Mouse (Mus musculus) gastrocnemius, postnatal 36 days (tissue): ENCODE data around the gene Ppp2r5e. TPM values are rescaled to one million over a fixed set of nuclear protein-coding genes. Genes with fewer than 3 reads are reported as not detected.
"Not testable (repeated sequence)": the region's sequence is repeated elsewhere in the genome, so short reads cannot be mapped to it uniquely, and the experiment has no call there.

Experiments used
- DNase-seq, 2 experiments: peaks; one replicate each; pipeline ENCODE4 v3.0.0; 2022
- intact Hi-C: fragments of 180-260 bp; cut with DNase I; formaldehyde crosslinking; loops from one replicate; pipeline ENCODE4 v1.15.1; 2025
- total RNA-seq, 2 experiments: library from RNA; stranded (reverse); gene quantifications; 2 replicates each; pipeline ENCODE4 v1.2.3; 2021

Ppp2r5e gene
- total RNA-seq, 2 experiments from 2014 or later, result 25.7 to 29.8 TPM

GRCm38 (mm10) chr12:75495636-75496035 is 100.4 kb downstream of the Ppp2r5e start:
- intact Hi-C loops, result loop anchor here (5.0 kb wide), 1 partner anchor 102 kb away; the partner anchor contains the start of gene Ppp2r5e
- no peak for DNase-seq

- DNase-seq, result no peak
- intact Hi-C loops, result loop anchor here (5.0 kb wide), 1 partner anchor 103 kb away; the partner anchor contains the start of gene Ppp2r5e
Measured at GRCm38 (mm10) chr12:75494643-75495042, 101.4 kb downstream of the Ppp2r5e start.

- intact Hi-C loops, result no loop called here
- DNase-seq, result no peak
Measured at GRCm38 (mm10) chr12:75492549-75493327, 103.3 kb downstream of the Ppp2r5e start.

DNA sequence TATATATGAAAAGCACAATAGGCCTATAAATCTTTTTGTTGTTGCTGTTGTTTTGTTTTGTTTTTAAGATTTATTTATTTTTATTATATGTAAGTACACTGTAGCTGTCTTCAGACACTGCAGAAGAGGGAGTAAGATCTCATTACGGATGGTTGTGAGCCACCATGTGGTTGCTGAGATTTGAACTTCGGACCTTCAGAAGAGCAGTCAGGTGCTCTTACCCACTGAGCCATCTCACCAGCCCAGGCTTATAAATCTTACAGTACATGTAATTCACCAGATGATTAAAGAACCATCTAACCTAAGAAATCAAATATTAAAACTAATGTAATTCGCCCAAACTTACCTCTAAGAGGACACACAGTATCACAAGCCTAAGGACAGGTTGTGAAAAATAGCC is 103.9 kb downstream of the Ppp2r5e start:
- intact Hi-C loops, DNase-seq: not testable (repeated sequence)

- DNase-seq, result no peak
- intact Hi-C loops, result no loop called here
Measured at GRCm38 (mm10) chr12:75487500-75487899, 108.5 kb downstream of the Ppp2r5e start.

DNA sequence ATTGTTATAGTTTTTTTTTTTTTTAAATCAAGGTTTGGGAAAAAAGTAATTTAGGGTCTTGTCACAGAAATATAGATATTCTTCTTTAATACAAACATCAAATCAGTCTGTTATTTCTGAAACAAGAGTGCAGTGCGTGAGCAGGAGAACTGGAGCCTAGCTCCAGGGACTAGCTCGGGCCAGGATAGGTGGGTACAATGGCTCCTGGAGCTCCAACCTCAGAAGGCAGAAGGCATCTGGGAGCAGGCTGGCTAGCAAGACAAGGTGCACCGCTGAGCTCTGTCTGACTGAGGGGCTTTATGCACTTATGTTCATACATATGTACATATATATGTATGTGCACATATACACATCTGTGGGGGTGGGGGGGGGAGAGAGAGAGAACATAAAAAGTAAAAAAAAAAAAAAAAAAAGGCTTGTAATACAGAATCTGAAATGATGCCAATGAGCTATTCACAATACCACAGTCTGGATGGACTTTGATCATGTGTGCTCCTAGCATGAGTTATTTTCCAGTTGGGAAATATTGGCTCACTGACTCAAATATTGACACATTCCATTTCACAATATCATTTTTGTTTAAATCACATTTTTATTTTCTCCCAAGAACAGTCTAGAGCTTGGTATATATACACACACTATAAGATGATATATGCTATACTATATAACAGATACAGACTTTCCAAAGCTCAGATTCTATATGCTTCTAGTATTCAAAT is 109.3 kb downstream of the Ppp2r5e start:
- intact Hi-C loops, result no loop called here

GRCm38 (mm10) chr12:75482781-75483180 is 113.3 kb downstream of the Ppp2r5e start:
- no peak for DNase-seq
- intact Hi-C loops, result no loop called here

More for the DNA sequence above, 109.3 kb downstream of the Ppp2r5e start:
- no peak for DNase-seq

GRCm38 (mm10) chr12:75482015-75482414 is 114.0 kb downstream of the Ppp2r5e start:
- intact Hi-C loops, result no loop called here
- no peak for DNase-seq

DNA sequence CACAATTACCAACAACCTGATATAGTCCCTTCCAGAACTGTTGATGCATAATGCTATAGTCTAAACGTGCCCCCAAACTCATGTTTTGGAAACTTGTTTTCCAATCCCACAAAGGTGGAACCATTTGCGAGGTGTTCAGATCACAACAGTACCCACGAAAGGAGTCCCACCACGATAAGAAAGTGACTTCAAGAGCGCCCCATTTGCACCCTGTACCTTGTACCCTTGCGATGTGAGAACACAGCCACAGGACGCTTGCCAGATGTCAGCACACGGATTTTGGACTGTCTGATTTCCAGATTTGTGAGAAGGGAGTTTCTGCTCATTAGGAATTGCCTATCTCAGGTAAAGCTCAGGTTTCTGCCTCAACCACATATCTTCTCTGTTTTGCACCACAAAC is 116.0 kb downstream of the Ppp2r5e start:
- DNase-seq, result no peak
- intact Hi-C loops, result no loop called here

GRCm38 (mm10) chr12:75479375-75479898 is 116.6 kb downstream of the Ppp2r5e start:
- intact Hi-C loops, result no loop called here
- DNase-seq, result no peak

GRCm38 (mm10) chr12:75478596-75478995 is 117.4 kb downstream of the Ppp2r5e start:
- intact Hi-C loops, result no loop called here

GRCm38 (mm10) chr12:75478117-75478516 is 117.9 kb downstream of the Ppp2r5e start:
- DNase-seq, result no peak
- intact Hi-C loops, result no loop called here

More at GRCm38 (mm10) chr12:75478596-75478995, 117.4 kb downstream of the Ppp2r5e start:
- DNase-seq, result no peak

DNA sequence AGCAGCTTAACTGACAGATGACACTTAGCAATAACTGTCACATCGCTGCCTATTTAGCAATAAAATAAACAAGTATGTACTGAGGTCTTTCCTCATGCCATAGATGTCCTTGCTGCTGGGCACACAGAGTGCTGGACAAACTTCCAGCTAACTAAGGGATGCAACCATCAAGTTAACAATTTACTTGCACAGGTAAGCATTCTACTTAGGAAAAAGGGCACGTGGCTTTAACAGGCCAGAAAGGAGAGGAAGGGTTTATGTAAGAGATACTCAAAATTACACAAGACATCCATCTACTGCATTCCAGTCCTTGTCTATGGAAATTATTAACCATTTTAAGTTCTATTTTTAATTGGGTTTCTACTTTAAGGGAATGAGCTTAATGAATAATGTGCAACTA is 123.0 kb downstream of the Ppp2r5e start:
- DNase-seq, result no peak
- intact Hi-C loops, result no loop called here

GRCm38 (mm10) chr12:75472107-75472506 is 123.9 kb downstream of the Ppp2r5e start:
- no peak for DNase-seq
- intact Hi-C loops, result no loop called here

DNA sequence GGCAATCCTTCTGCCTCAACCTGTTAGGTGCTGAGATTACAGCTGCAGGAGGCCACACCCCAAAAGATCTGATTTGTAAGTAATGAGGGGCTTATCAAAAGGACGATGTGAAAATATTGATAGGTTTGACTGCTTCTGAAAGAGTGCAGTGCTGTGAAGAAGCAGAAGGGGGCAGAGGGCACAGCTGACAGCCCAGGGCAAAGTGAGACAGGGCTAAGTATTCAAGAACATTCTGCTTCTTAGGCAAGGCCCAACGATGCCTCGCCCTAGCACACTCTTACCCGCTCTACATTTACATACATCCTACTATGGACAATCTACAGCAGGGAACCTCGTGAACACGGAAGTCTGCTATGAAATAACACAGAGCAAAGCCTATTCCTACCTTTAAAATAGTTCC is 128.2 kb downstream of the Ppp2r5e start:
- intact Hi-C loops, result loop anchor here (5.0 kb wide), 3 partner anchors 104 to 304 kb away; partner anchors contain the start of gene Ppp2r5e
- DNase-seq, result no peak

- intact Hi-C loops, result loop anchor here (5.0 kb wide), 3 partner anchors 105 to 305 kb away; partner anchors contain the start of gene Ppp2r5e
- DNase-seq, result no peak
Measured at GRCm38 (mm10) chr12:75467127-75467526, 128.9 kb downstream of the Ppp2r5e start.

DNA sequence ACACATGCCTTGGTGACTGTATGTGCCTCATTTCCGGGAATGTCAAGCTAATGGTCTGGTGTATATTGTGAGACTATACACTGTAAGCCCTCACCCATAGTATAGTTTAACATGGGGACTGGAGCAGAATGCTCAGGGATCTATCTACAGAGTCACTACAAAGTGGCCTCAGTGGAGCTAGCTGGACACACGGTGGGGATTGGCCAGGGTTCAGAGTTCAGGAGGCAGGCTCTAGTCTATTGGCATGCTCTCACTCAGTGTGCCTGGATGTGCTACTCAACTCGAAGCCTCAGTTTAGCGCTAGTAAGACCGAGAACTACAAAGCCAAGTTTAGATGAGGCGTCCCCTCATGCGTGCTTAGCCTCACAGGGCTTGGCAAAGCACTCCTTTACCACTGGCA is 129.8 kb downstream of the Ppp2r5e start:
- no peak for DNase-seq
- intact Hi-C loops, result loop anchor here (5.0 kb wide), 3 partner anchors 106 to 306 kb away; partner anchors contain the start of gene Ppp2r5e

- peak in 1 of 2 experiments; percentile 19 for DNase-seq
- intact Hi-C loops, result loop anchor here (2.0 kb wide), 1 partner anchor 193 kb away; no protein-coding TSS in a partner anchor
Measured at GRCm38 (mm10) chr12:75464016-75464769, 131.9 kb downstream of the Ppp2r5e start.

DNA sequence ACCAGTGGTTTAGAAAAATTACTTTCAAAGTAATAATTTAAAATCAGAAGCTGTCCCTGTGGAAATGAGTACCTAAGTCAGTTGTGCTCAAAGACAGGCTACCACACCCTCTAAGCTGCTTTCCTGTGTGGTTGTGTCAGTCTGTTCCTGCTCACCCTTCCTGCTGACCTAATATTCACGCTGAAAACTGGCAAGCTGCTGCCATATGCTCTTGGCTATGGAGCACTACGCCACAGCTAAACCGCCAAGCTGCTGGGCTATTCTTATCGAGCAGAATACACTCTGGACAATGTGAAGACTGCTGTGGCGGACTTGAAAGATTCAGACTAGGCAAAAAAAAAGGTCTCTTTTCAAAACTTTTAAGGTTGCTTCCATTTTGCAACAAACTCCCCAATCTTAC is 135.5 kb downstream of the Ppp2r5e start:
- no peak for DNase-seq
- intact Hi-C loops, result no loop called here

- DNase-seq, result no peak
- intact Hi-C loops, result no loop called here
Measured at GRCm38 (mm10) chr12:75459656-75460055, 136.4 kb downstream of the Ppp2r5e start.
